Mouse (Mus musculus) embryonic facial prominence, embryonic 14.5 days (tissue): ENCODE data around the gene Olfr1326-ps1. TPM values are rescaled to one million over a fixed set of nuclear protein-coding genes. Genes with fewer than 3 reads are reported as not detected.

Source experiments
- ATAC-seq: fragments of 200-750 bp; cut with Nextera tagmentation; 2 replicates; pipeline ENCODE4 v1.8.0; 2017; ENCODE audit warnings: low read depth, moderate number of reproducible peaks, moderate TSS enrichment
- DNase-seq: peaks from one replicate; pipeline ENCODE4 v3.0.0-alpha.2; 2015; ENCODE audit warnings: low spot score
- H3K27ac ChIP-seq: fragments of 300-500 bp; sonication (generic); replicated peaks from 2 replicates; pipeline ENCODE4 v1.5.1; 2014; ENCODE audit warnings: low read depth, mild to moderate bottlenecking, low read length, moderate library complexity
- H3K27me3 ChIP-seq: fragments of 300-500 bp; sonication (generic); replicated peaks from 2 replicates; pipeline ENCODE4 v1.6.1; 2014; ENCODE audit warnings: low read length; ENCODE audit not compliant: control insufficient read depth, insufficient read depth
- H3K36me3 ChIP-seq: fragments of 300-500 bp; sonication (generic); 2 replicates; pipeline ENCODE4 v1.6.1; 2014; ENCODE audit warnings: low read length, mixed read lengths; ENCODE audit not compliant: control insufficient read depth, insufficient read depth
- H3K4me1 ChIP-seq: fragments of 300-500 bp; sonication (generic); 2 replicates; pipeline ENCODE4 v1.6.1; 2014; ENCODE audit warnings: antibody characterized with exemption, low read length; ENCODE audit not compliant: control insufficient read depth, insufficient read depth
- H3K4me2 ChIP-seq: fragments of 300-500 bp; sonication (generic); 2 replicates; pipeline ENCODE4 v1.6.1; 2014; ENCODE audit warnings: low read depth, mild to moderate bottlenecking, low read length, moderate library complexity, mixed read lengths
- H3K4me3 ChIP-seq: fragments of 300-500 bp; sonication (generic); 2 replicates; pipeline ENCODE4 v1.5.1; 2014; ENCODE audit warnings: low read depth, mild to moderate bottlenecking, low read length
- H3K9ac ChIP-seq: fragments of 300-500 bp; sonication (generic); 2 replicates; pipeline ENCODE4 v1.6.1; 2014; ENCODE audit warnings: low read depth, mild to moderate bottlenecking, low read length, moderate library complexity, mixed read lengths
- H3K9me3 ChIP-seq: fragments of 300-500 bp; sonication (generic); 2 replicates; pipeline ENCODE4 v1.6.1; 2016; ENCODE audit warnings: low read length; ENCODE audit not compliant: control insufficient read depth
- WGBS: fragments of 180-500 bp; shearing (Covaris S2); extraction: QIAGEN DNeasy Blood & Tissue Kit; methylation state at CpG from one replicate; pipeline ENCODE4 v1.1.7; 2014; 5-methylcytosine and 5-hydroxymethylcytosine counted together
- polyA plus RNA-seq: library from polyadenylated mRNA; unstranded; fragments of >200 nt; fragmentation: Nextera tagmentation; extraction: Ambion mirVana; gene quantifications from 2 replicates; pipeline ENCODE4 v1.2.1, GENCODE M21; 2014

Gene Olfr1326-ps1
- polyA plus RNA-seq, result not detected in 2 replicates

- no peak for ATAC-seq
- no peak within 1 kb of the TSS for H3K4me2 ChIP-seq
- no peak within 1 kb of the TSS for H3K9ac ChIP-seq
- H3K4me3 ChIP-seq, result no peak within 1 kb of the TSS
- no peaks in the 10 kb centered on the region for H3K9me3 ChIP-seq
- H3K4me1 ChIP-seq, result no peaks in the 10 kb centered on the region
- no peak for DNase-seq
- H3K27ac ChIP-seq, result no peak within 1 kb of the TSS
- no peaks in the 10 kb centered on the region for H3K36me3 ChIP-seq
- H3K27me3 ChIP-seq, result no peaks in the 10 kb centered on the region
These were observed at the start of gene Olfr1326-ps1 for GRCm38 (mm10) chrX:74574788-74575187. Gene Olfr1326-ps1, minus strand, starts transcription at chrX:74574888.

DNA sequence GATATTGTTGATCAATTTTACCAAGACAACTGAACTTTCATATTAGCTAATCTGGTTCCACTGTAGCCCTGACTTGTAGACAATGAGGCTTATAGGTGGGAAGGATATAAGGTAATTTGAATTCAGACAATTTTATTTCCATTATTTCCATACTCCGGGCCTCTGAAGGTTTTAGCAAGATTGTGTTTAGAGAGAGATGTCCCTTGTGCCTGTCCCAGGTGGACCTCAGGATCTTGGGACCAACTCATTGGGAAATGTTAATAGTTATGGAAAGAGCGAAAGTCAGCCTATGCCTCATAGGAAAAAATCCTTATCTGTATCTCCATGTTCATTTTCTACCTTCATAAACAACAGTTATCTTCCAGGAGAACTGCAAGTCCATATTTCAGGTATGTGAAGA lies 17.7 kb upstream of the Olfr1326-ps1 start, which contains the start of gene Olfr1325:
TSS of gene Olfr1325 (plus strand) at position 301 of the 400 bp plus-strand sequence.
- no peak within 1 kb of the TSS for H3K4me2 ChIP-seq
- no peak for ATAC-seq
- H3K27ac ChIP-seq, result no peak within 1 kb of the TSS
- no peak for DNase-seq
- H3K36me3 ChIP-seq, result no peaks in the 10 kb centered on the region
- no peaks in the 10 kb centered on the region for H3K4me1 ChIP-seq
- no peak within 1 kb of the TSS for H3K4me3 ChIP-seq
- WGBS, result 88% methylated on average over 2 of the region's 2 CpGs
- H3K9ac ChIP-seq, result no peak within 1 kb of the TSS
- H3K9me3 ChIP-seq, result no peaks in the 10 kb centered on the region
- no peaks in the 10 kb centered on the region for H3K27me3 ChIP-seq

Other genes starting within 250 kb of the Olfr1326-ps1 start
- gene Plxna3, start 245.8 kb downstream of the Olfr1326-ps1 start, polyA plus RNA-seq, result 18.0 and 19.7 TPM in 2 replicates
- gene Lage3, start 221.3 kb downstream of the Olfr1326-ps1 start, polyA plus RNA-seq, result 94.0 and 104 TPM in 2 replicates
- 78.8 and 83.5 TPM in 2 replicates for gene Ubl4a, start 201.7 kb downstream of the Olfr1326-ps1 start, polyA plus RNA-seq
- gene Slc10a3, start 201.5 kb downstream of the Olfr1326-ps1 start, polyA plus RNA-seq, result 21.4 and 22.5 TPM in 2 replicates
- 38.4 and 43.0 TPM in 2 replicates for gene Fam3a, start 181.6 kb downstream of the Olfr1326-ps1 start, polyA plus RNA-seq
- gene Ikbkg, start 181.6 kb downstream of the Olfr1326-ps1 start, polyA plus RNA-seq, result 20.7 and 25.4 TPM in 2 replicates
- 43.9 and 50.7 TPM in 2 replicates for gene G6pdx, start 145.7 kb downstream of the Olfr1326-ps1 start, polyA plus RNA-seq
- not detected in 2 replicates for gene Gm6880, start 93.5 kb downstream of the Olfr1326-ps1 start, polyA plus RNA-seq
- 0.07 TPM in 1 of 2 replicates, not detected in the other for gene Olfr1325, start 17.8 kb upstream of the Olfr1326-ps1 start, polyA plus RNA-seq
- gene Gm5640, start 70.7 kb upstream of the Olfr1326-ps1 start, polyA plus RNA-seq, result not detected in 2 replicates
- 0.31 TPM in 1 of 2 replicates, not detected in the other for gene Gm6890, start 166.0 kb upstream of the Olfr1326-ps1 start, polyA plus RNA-seq